In genomic region chr6:112972858-112973631, GRCm38 (mm10) we compare ENCODE assay signal across 9 mouse cellular contexts. TPM values are rescaled to one million over a fixed set of nuclear protein-coding genes. Genes with fewer than 3 reads are reported as not detected.
DNase-seq lines count a peak whose midpoint lies in the region; ATAC-seq lines count a peak whose summit lies in the region.
"Had no signal": no experiment of that assay in that cellular context is flagged by ENCODE, and none has a peak within 500 bp of the region (broad histone marks: within the 10 kb centered on the region; RNA-seq: fewer than 3 reads in every experiment).

No protein-coding gene starts in this region.

- 50% methylated on average over 18 of the region's 18 CpGs for WGBS in embryonic facial prominence, embryonic 11.5 days
- 5% methylated on average over 18 of the region's 18 CpGs for WGBS in hindbrain, embryonic 16.5 days
- 39% methylated on average over 18 of the region's 18 CpGs for WGBS in liver, embryonic 12.5 days (ENCODE audit: insufficient replicate concordance)

- no peaks in the 10 kb centered on the region for H3K27me3 ChIP-seq in embryonic facial prominence, embryonic 11.5 days (ENCODE audit: control insufficient read depth, insufficient read depth, low read length)
- H3K27me3 ChIP-seq in hindbrain, embryonic 16.5 days (replicated peaks; ENCODE audit: control insufficient read depth, insufficient read depth, low read length): no peaks in the 10 kb centered on the region
- H3K27me3 ChIP-seq in liver, embryonic 12.5 days (replicated peaks): no peaks in the 10 kb centered on the region
- H3K27me3 ChIP-seq: Patski had no signal

- H3K9ac ChIP-seq in embryonic facial prominence, embryonic 11.5 days (replicated peaks; ENCODE audit: low read length): no peak overlapping the region
- no peak overlapping the region for H3K9ac ChIP-seq in hindbrain, embryonic 16.5 days (ENCODE audit: low read depth, low read length)
- H3K9ac ChIP-seq in liver, embryonic 12.5 days: no peak overlapping the region

- H3K4me1 ChIP-seq in embryonic facial prominence, embryonic 11.5 days (ENCODE audit: control insufficient read depth, insufficient read depth, low read length): peaks cover 4% of the 10 kb centered on the region
- peaks cover 36% of the 10 kb centered on the region for H3K4me1 ChIP-seq in hindbrain, embryonic 16.5 days (ENCODE audit: control insufficient read depth, insufficient read depth, low read depth, low read length)
- H3K4me1 ChIP-seq in liver, embryonic 12.5 days: peaks cover 32% of the 10 kb centered on the region

- no peak overlapping the region; the same call in 1 of the 2 replicates for H3K27ac ChIP-seq in embryonic facial prominence, embryonic 11.5 days (replicated peaks; ENCODE audit: low read depth, low read length)
- H3K27ac ChIP-seq in hindbrain, embryonic 16.5 days (ENCODE audit: low read depth, low read length): peak overlapping the region; percentile 76
- no peak overlapping the region for H3K27ac ChIP-seq in liver, embryonic 12.5 days

- H3K36me3 ChIP-seq in embryonic facial prominence, embryonic 11.5 days (replicated peaks; ENCODE audit: control insufficient read depth, insufficient read depth, low read depth, low read length): no peaks in the 10 kb centered on the region
- no peaks in the 10 kb centered on the region for H3K36me3 ChIP-seq in hindbrain, embryonic 16.5 days (ENCODE audit: control insufficient read depth, insufficient read depth, low read length)
- H3K36me3 ChIP-seq in liver, embryonic 12.5 days: no peaks in the 10 kb centered on the region

- H3K4me2 ChIP-seq in embryonic facial prominence, embryonic 11.5 days (ENCODE audit: low read depth, low read length): no peak overlapping the region
- peak overlapping the region; percentile 43 for H3K4me2 ChIP-seq in hindbrain, embryonic 16.5 days (ENCODE audit: low read length)
- peak overlapping the region; percentile 10; the same call in 1 of the 2 replicates for H3K4me2 ChIP-seq in liver, embryonic 12.5 days

- ATAC-seq in embryonic facial prominence, embryonic 11.5 days (replicated peaks; ENCODE audit: insufficient number of reproducible peaks, low FRiP score, low TSS enrichment, low read depth): peak; percentile 69; the same call in 1 of the 2 replicates
- ATAC-seq in hindbrain, embryonic 16.5 days: peak; percentile 88
- peak; percentile 43 for ATAC-seq in liver, embryonic 12.5 days

- H3K9me3 ChIP-seq in embryonic facial prominence, embryonic 11.5 days (replicated peaks; ENCODE audit: control insufficient read depth, low read length): no peaks in the 10 kb centered on the region
- H3K9me3 ChIP-seq in hindbrain, embryonic 16.5 days (ENCODE audit: control insufficient read depth, low read length): no peaks in the 10 kb centered on the region
- no peaks in the 10 kb centered on the region for H3K9me3 ChIP-seq in liver, embryonic 12.5 days (replicated peaks)

- DNase-seq in kidney, postnatal 4 days: peak; percentile 25 to 37
- DNase-seq in kidney, adult 11 months: no peak
- DNase-seq in embryonic facial prominence, embryonic 11.5 days (ENCODE audit: low spot score): peak; percentile 58
- DNase-seq in right cerebral cortex, postnatal 14 days: peak; percentile 31
- no peak for DNase-seq in thymus, postnatal 14 days
- no peak for DNase-seq in thymus, postnatal 0 days (ENCODE audit: low spot score)

- no peak overlapping the region for H3K4me3 ChIP-seq in embryonic facial prominence, embryonic 11.5 days (ENCODE audit: low read depth, low read length)
- no peak overlapping the region for H3K4me3 ChIP-seq in hindbrain, embryonic 16.5 days (ENCODE audit: low read length)
- H3K4me3 ChIP-seq in liver, embryonic 12.5 days: no peak overlapping the region

RNA-seq across cellular contexts. Expression of gene Srgap3, which starts 26.0 kb away (rescaled TPM):
- 11.0 TPM in 2 replicates for polyA plus RNA-seq in embryonic facial prominence, embryonic 11.5 days (2014; fragmentation: Nextera tagmentation; extraction: Ambion mirVana)
- polyA plus RNA-seq in hindbrain, embryonic 16.5 days (2015; fragmentation: Nextera tagmentation; extraction: Ambion mirVana): 27.0 and 32.7 TPM in 2 replicates
- 0.85 and 1.3 TPM in 2 replicates for polyA plus RNA-seq in liver, embryonic 12.5 days (2016; fragmentation: Nextera tagmentation; extraction: Ambion mirVana)
- polyA plus RNA-seq in thymus, postnatal 0 days (2015; fragmentation: Nextera tagmentation; extraction: Ambion mirVana): 0.71 and 1.2 TPM in 2 replicates

Comparison
In these comparisons a context has a peak if more than half of its experiments do, and no peak if none do; other contexts are left out.
1. DNase-seq: peak in kidney, postnatal 4 days (2 of 2), embryonic facial prominence, embryonic 11.5 days (single experiment) and right cerebral cortex, postnatal 14 days (single experiment); none in kidney, adult 11 months (single experiment), thymus, postnatal 14 days (single experiment) and thymus, postnatal 0 days (single experiment).
2. Peak in every context shown above with its lines, with median percentiles within 50 percentile points of each other: ATAC-seq.